Mouse (Mus musculus): Measurements from ENCODE around the gene Tet2. TPM values are rescaled to one million over a fixed set of nuclear protein-coding genes. Genes with fewer than 3 reads are reported as not detected.

Tet2 gene
- polyA plus RNA-seq, 1 experiment: 14.8 TPM

DNA sequence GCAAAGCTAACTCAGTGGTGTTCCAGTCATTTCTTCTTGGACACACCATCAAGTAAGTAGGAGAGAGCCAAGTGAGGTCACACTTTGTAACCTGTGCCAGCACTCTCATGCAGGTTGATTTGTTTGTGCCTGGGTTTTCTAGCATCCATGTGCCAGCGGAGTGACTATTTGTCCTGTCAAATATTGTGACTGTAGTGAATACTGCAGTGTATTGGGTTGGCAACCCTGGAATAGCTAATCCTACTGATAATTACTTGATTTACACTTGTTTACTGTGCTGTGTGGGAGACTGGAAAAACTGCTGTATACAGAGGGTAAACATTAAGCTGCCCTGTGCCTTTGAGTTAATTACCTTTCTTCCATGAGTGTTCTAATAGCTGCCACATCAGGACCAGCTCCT, 62.1 kb downstream of the Tet2 start:
- TF ChIP-seq POLR2A (IDR thresholded peaks at IDR 0.05; ENCODE audit: borderline replicate concordance, control insufficient read depth, low read depth, low read length) (no peak), CTCF (IDR thresholded peaks at IDR 0.05; ENCODE audit: control insufficient read depth, insufficient read depth, low read length) (no peak)
- WGBS: 97% methylated on average over 1 of the region's 1 CpGs
- Histone ChIP-seq H3K4me1 (ENCODE audit: control insufficient read depth, insufficient read depth, low read length) (no peaks in the 10 kb centered on the region), H3K4me3 (replicated peaks; ENCODE audit: control insufficient read depth, low read depth, low read length) (no peak overlapping the region), H3K27ac (ENCODE audit: control insufficient read depth, insufficient read depth, low read depth, low read length, poor library complexity) (no peak overlapping the region)

DNA sequence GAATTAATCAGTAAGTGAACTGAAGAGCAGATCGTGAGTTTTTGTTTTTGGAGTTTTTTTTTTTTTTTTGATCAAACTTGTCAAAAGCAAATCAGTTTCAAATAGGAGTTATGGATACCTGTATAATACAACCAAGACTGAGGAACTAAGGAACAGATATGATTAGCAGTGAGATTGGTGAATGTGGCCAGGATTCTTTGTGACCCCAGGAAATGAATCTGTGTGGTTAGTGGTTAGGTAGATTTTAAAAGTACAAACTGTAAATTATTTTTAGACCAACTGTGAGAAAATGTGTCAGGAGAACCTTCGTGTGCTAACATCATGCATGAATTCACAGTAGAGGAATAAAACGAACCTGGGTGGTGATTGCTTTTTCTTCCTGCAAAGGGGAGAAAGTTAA, 66.0 kb downstream of the Tet2 start:
- 26% methylated on average over 3 of the region's 3 CpGs for whole genome bisulfite sequencing
- no peak overlapping the region for H3K27ac ChIP-seq (ENCODE audit: control insufficient read depth, insufficient read depth, low read depth, low read length, poor library complexity)
- H3K4me1 ChIP-seq (ENCODE audit: control insufficient read depth, insufficient read depth, low read length): no peaks in the 10 kb centered on the region
- TF ChIP-seq CTCF (IDR thresholded peaks at IDR 0.05; ENCODE audit: control insufficient read depth, insufficient read depth, low read length): no peak
- TF ChIP-seq POLR2A (IDR thresholded peaks at IDR 0.05; ENCODE audit: borderline replicate concordance, control insufficient read depth, low read depth, low read length): no peak
- no peak overlapping the region for H3K4me3 ChIP-seq (replicated peaks; ENCODE audit: control insufficient read depth, low read depth, low read length)

DNA sequence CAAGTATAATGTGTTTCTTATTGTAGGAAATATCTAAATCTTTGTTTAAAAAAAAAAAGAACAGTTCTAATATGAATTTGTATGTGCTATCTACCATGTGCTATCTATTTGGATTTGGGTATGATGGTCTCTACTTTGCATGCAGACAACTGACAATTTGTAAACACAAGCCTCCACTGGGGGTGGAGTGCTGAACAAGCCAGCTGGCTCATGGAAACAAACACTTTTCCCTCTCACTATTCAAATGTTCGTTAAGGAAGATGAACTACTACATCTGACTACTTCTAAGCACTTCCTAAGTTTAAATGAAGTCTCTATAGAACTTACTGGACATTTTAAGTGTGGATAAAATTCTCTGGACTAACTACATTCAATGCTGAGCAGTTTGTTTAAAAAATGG, 71.2 kb downstream of the Tet2 start:
- 88% methylated on average over 1 of the region's 1 CpGs for WGBS
- TF ChIP-seq POLR2A (IDR thresholded peaks at IDR 0.05; ENCODE audit: borderline replicate concordance, control insufficient read depth, low read depth, low read length): no peak
- no peak for TF ChIP-seq CTCF (IDR thresholded peaks at IDR 0.05; ENCODE audit: control insufficient read depth, insufficient read depth, low read length)
- no peak overlapping the region for H3K27ac ChIP-seq (ENCODE audit: control insufficient read depth, insufficient read depth, low read depth, low read length, poor library complexity)
- no peaks in the 10 kb centered on the region for H3K4me1 ChIP-seq (ENCODE audit: control insufficient read depth, insufficient read depth, low read length)
- no peak overlapping the region for H3K4me3 ChIP-seq (replicated peaks; ENCODE audit: control insufficient read depth, low read depth, low read length)

DNA sequence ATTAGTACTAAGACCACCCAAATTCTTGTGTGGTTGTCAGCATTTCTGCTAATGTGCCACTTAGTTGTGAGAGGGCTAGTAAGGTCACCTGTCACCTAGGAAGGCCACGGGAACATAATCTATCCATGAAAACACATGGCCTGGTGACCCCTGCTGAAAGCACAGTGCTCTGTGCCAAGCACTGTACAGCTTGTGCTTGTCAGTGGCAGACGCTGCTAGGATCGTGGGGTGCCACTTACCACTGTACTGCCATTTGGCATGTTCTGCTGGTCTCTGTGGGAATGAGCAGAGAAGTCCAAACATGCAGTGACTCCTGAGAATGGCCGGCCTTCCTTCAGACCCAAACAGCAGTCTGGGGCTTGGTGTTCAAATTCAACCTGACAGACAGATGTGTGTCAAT, 73.8 kb downstream of the Tet2 start:
- H3K27ac ChIP-seq (ENCODE audit: control insufficient read depth, insufficient read depth, low read depth, low read length, poor library complexity): no peak overlapping the region
- 88% methylated on average over 4 of the region's 4 CpGs for WGBS
- no peak overlapping the region for H3K4me3 ChIP-seq (replicated peaks; ENCODE audit: control insufficient read depth, low read depth, low read length)

DNA sequence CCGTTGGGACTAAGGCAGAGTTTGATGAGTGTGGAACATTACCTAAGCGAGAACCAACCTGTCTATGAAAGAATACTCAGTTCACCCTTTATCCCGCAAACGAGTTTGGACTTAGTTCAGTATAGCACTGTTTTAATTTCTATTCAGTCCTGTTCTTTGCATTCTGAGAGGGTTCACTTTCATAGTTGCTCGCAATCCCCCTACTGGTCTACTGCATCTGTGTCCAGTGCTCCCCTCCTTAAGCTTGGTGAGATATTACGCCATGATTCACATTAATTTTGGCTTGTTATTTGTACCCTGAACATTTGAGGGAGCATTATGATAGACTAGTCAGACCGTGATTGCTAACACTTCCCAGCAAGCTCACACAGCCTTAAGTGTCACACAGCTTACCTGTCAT, 76.1 kb downstream of the Tet2 start:
- WGBS: 91% methylated on average over 7 of the region's 7 CpGs
- no peak overlapping the region for H3K27ac ChIP-seq (ENCODE audit: control insufficient read depth, insufficient read depth, low read depth, low read length, poor library complexity)
- TF ChIP-seq POLR2A (IDR thresholded peaks at IDR 0.05; ENCODE audit: borderline replicate concordance, control insufficient read depth, low read depth, low read length): no peak
- no peak for TF ChIP-seq CTCF (IDR thresholded peaks at IDR 0.05; ENCODE audit: control insufficient read depth, insufficient read depth, low read length)
- no peak overlapping the region for H3K4me3 ChIP-seq (replicated peaks; ENCODE audit: control insufficient read depth, low read depth, low read length)
- no peaks in the 10 kb centered on the region for H3K4me1 ChIP-seq (ENCODE audit: control insufficient read depth, insufficient read depth, low read length)

More for the DNA sequence above, 73.8 kb downstream of the Tet2 start:
- no peaks in the 10 kb centered on the region for H3K4me1 ChIP-seq (ENCODE audit: control insufficient read depth, insufficient read depth, low read length)
- TF ChIP-seq CTCF (IDR thresholded peaks at IDR 0.05; ENCODE audit: control insufficient read depth, insufficient read depth, low read length) (no peak), POLR2A (IDR thresholded peaks at IDR 0.05; ENCODE audit: borderline replicate concordance, control insufficient read depth, low read depth, low read length) (no peak)

DNA sequence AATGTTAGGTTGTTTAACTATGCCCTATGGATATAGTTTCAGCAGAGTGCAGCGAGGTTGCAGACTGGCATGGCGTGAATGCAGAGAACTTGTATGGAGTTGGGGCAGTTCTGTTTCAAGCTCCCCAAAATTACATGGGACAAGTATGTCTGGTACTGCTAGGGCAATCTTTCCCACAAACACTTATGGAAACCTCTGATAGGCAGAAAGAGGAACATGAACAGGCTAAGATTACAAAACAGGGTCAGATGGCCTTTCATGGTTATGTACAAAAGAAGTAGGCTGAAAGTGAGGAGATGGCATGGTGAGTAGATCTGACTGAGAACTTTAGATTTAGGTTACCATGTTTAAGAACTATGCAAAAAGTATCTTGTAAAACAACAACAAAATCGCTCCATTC, 81.7 kb downstream of the Tet2 start:
- H3K4me3 ChIP-seq (replicated peaks; ENCODE audit: control insufficient read depth, low read depth, low read length): no peak overlapping the region
- no peak overlapping the region for H3K27ac ChIP-seq (ENCODE audit: control insufficient read depth, insufficient read depth, low read depth, low read length, poor library complexity)
- WGBS: 37% methylated on average over 3 of the region's 3 CpGs
- TF ChIP-seq CTCF (IDR thresholded peaks at IDR 0.05; ENCODE audit: control insufficient read depth, insufficient read depth, low read length) (no peak), POLR2A (IDR thresholded peaks at IDR 0.05; ENCODE audit: borderline replicate concordance, control insufficient read depth, low read depth, low read length) (no peak)
- H3K4me1 ChIP-seq (ENCODE audit: control insufficient read depth, insufficient read depth, low read length): peaks cover 3% of the 10 kb centered on the region; the same call in 1 of the 2 replicates

DNA sequence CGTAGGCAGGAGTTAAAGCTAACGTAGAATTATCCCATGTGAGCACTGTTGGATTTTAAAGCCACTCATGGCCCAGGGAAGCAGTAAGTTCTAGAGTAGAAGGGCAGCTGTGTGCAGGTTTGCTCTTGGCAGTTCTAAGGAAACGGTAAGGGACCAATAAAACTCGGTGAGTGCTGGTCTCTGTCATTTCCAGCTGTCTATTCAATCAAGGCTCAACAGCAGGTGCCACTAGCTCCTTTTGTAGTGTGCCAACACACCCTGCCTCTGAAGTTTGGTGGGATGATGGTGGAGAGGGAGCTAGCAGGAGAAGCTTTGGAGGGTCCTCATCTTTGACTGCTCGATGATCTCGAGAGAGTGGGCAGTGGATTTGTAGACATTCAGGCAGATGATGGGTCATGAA, 82.5 kb downstream of the Tet2 start:
- Histone ChIP-seq H3K4me3 (replicated peaks; ENCODE audit: control insufficient read depth, low read depth, low read length) (no peak overlapping the region), H3K27ac (ENCODE audit: control insufficient read depth, insufficient read depth, low read depth, low read length, poor library complexity) (no peak overlapping the region), H3K4me1 (ENCODE audit: control insufficient read depth, insufficient read depth, low read length) (peaks cover 3% of the 10 kb centered on the region; the same call in 1 of the 2 replicates)
- no peak for TF ChIP-seq CTCF (IDR thresholded peaks at IDR 0.05; ENCODE audit: control insufficient read depth, insufficient read depth, low read length)
- TF ChIP-seq POLR2A (IDR thresholded peaks at IDR 0.05; ENCODE audit: borderline replicate concordance, control insufficient read depth, low read depth, low read length): no peak
- 87% methylated on average over 6 of the region's 6 CpGs for WGBS

DNA sequence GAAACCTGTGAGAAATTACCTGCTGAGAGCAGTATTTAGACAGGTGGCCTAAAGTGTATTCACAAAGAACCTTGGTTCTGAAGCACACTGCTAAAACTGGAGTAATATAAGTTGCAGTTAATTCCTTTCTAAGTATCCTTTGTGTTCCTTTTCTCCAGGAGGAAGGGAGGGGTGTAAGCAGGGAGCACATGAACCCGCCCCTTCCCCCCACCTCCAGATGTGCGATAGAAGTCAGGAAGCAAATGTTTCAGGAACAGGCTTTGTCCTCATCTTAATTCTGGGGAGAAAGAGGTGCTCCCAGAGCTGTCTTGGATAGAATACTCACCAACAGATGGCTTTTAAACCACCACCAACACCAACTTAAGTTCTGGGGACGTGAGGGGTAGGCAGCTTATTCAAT, 82.9 kb downstream of the Tet2 start:
- 79% methylated on average over 3 of the region's 3 CpGs for WGBS
- H3K4me1 ChIP-seq (ENCODE audit: control insufficient read depth, insufficient read depth, low read length): peaks cover 3% of the 10 kb centered on the region; the same call in 1 of the 2 replicates
- no peak overlapping the region for H3K27ac ChIP-seq (ENCODE audit: control insufficient read depth, insufficient read depth, low read depth, low read length, poor library complexity)
- no peak for TF ChIP-seq POLR2A (IDR thresholded peaks at IDR 0.05; ENCODE audit: borderline replicate concordance, control insufficient read depth, low read depth, low read length)
- TF ChIP-seq CTCF (IDR thresholded peaks at IDR 0.05; ENCODE audit: control insufficient read depth, insufficient read depth, low read length): no peak
- H3K4me3 ChIP-seq (replicated peaks; ENCODE audit: control insufficient read depth, low read depth, low read length): no peak overlapping the region

DNA sequence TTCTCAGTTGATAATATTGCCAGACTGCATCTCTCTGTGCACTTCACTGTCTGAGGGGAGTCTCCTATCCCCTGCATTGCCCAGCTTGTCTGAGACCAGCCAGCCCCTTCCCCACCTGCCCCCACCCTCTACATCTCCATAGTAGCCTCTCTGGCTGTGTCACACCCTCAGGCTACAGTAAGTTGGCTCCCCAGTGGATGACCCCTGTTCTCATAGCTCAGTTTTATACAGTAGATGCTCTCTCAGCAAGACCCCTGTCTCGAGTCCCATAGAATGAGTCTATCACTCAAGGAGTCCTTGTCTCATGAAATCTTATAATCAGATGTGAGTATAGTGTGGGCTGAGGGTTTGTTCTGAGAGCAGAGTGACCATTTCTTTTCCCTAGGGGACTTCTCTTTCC, 85.8 kb downstream of the Tet2 start:
- H3K4me1 ChIP-seq (ENCODE audit: control insufficient read depth, insufficient read depth, low read length): peaks cover 3% of the 10 kb centered on the region; the same call in 1 of the 2 replicates
- no peak overlapping the region for H3K27ac ChIP-seq (ENCODE audit: control insufficient read depth, insufficient read depth, low read depth, low read length, poor library complexity)
- H3K4me3 ChIP-seq (replicated peaks; ENCODE audit: control insufficient read depth, low read depth, low read length): no peak overlapping the region
- WGBS: 72% methylated on average over 1 of the region's 1 CpGs
- TF ChIP-seq CTCF (IDR thresholded peaks at IDR 0.05; ENCODE audit: control insufficient read depth, insufficient read depth, low read length): no peak
- TF ChIP-seq POLR2A (IDR thresholded peaks at IDR 0.05; ENCODE audit: borderline replicate concordance, control insufficient read depth, low read depth, low read length): no peak

All from bone marrow, adult 2 months (tissue).